ENCODE assay signal across 17 mouse cellular contexts in genomic region chr8:22226361-22226760, GRCm38 (mm10). TPM values are rescaled to one million over a fixed set of nuclear protein-coding genes. Genes with fewer than 3 reads are reported as not detected.
DNase-seq lines count a peak whose midpoint lies in the region; ATAC-seq and TF ChIP-seq lines count a peak whose summit lies in the region.
"Had no signal": no experiment of that assay in that cellular context is flagged by ENCODE, and none has a peak within 500 bp of the region (broad histone marks: within the 10 kb centered on the region; RNA-seq: fewer than 3 reads in every experiment).

No protein-coding gene starts in this region.

- TF ChIP-seq CTCF in heart, postnatal 0 days (IDR thresholded peaks at IDR 0.05; ENCODE audit: low read depth), result no peak
- TF ChIP-seq CTCF in intestine, postnatal 0 days (IDR thresholded peaks at IDR 0.05; ENCODE audit: low read depth), result no peak

- no peak overlapping the region for H3K9ac ChIP-seq in heart, postnatal 0 days (replicated peaks; ENCODE audit: low read depth, low read length)
- H3K9ac ChIP-seq in lung, embryonic 15.5 days, result no peak overlapping the region
- no peak overlapping the region for H3K9ac ChIP-seq in intestine, embryonic 14.5 days (ENCODE audit: low read length)
- no peak overlapping the region for H3K9ac ChIP-seq in intestine, postnatal 0 days (ENCODE audit: low read depth, low read length)
- no peak overlapping the region for H3K9ac ChIP-seq in forebrain, embryonic 11.5 days (ENCODE audit: low read length)
- H3K9ac ChIP-seq: liver, embryonic 12.5 days had no signal

- no peak for ATAC-seq in heart, postnatal 0 days (ENCODE audit: insufficient read depth, low read depth)
- no peak for ATAC-seq in lung, embryonic 15.5 days (ENCODE audit: borderline replicate concordance, extremely low read depth, low FRiP score, low TSS enrichment)
- peak; percentile 48; the same call in 1 of the 2 replicates for ATAC-seq in intestine, embryonic 14.5 days (replicated peaks; ENCODE audit: low FRiP score, low TSS enrichment, low read depth)
- ATAC-seq in intestine, postnatal 0 days, result 0 out of 2 replicates have a peak, but pooled peaks have one; percentile 33
- ATAC-seq in forebrain, embryonic 11.5 days (replicated peaks; ENCODE audit: low FRiP score), result no peak; the same call in 1 of the 2 replicates

- H3K9me3 ChIP-seq in heart, postnatal 0 days (replicated peaks; ENCODE audit: control insufficient read depth, low read length), result no peaks in the 10 kb centered on the region
- H3K9me3 ChIP-seq in lung, embryonic 15.5 days, result no peaks in the 10 kb centered on the region
- H3K9me3 ChIP-seq in intestine, embryonic 14.5 days (ENCODE audit: control insufficient read depth, low read length), result 0 out of 2 replicates have a peak, but pooled peaks cover 2% of the 10 kb centered on the region
- H3K9me3 ChIP-seq in intestine, postnatal 0 days (ENCODE audit: control insufficient read depth), result no peaks in the 10 kb centered on the region
- no peaks in the 10 kb centered on the region for H3K9me3 ChIP-seq in forebrain, embryonic 11.5 days (ENCODE audit: control insufficient read depth, low read length)
- H3K9me3 ChIP-seq: embryonic facial prominence, embryonic 12.5 days; hindbrain, embryonic 13.5 days; liver, embryonic 12.5 days had no signal

- no peaks in the 10 kb centered on the region for H3K4me1 ChIP-seq in heart, postnatal 0 days (ENCODE audit: control insufficient read depth, insufficient read depth)
- peaks cover 7% of the 10 kb centered on the region; the same call in 1 of the 2 replicates for H3K4me1 ChIP-seq in lung, embryonic 15.5 days
- no peaks in the 10 kb centered on the region; the same call in 1 of the 2 replicates for H3K4me1 ChIP-seq in intestine, embryonic 14.5 days (replicated peaks; ENCODE audit: control insufficient read depth, insufficient read depth, low read length)
- H3K4me1 ChIP-seq in intestine, postnatal 0 days (replicated peaks; ENCODE audit: control insufficient read depth, insufficient read depth, low read length), result 0 out of 2 replicates have a peak, but pooled peaks cover 4% of the 10 kb centered on the region
- H3K4me1 ChIP-seq in forebrain, embryonic 11.5 days (replicated peaks; ENCODE audit: control insufficient read depth, insufficient read depth, low read length), result 0 out of 2 replicates have a peak, but pooled peaks cover 2% of the 10 kb centered on the region
- H3K4me1 ChIP-seq: embryonic facial prominence, embryonic 12.5 days had no signal

- peak overlapping the region; percentile 58 for H3K27ac ChIP-seq in heart, postnatal 0 days (ENCODE audit: low read depth)
- no peak overlapping the region for H3K27ac ChIP-seq in lung, embryonic 15.5 days
- H3K27ac ChIP-seq in intestine, embryonic 14.5 days (ENCODE audit: low read depth), result no peak overlapping the region
- no peak overlapping the region for H3K27ac ChIP-seq in intestine, postnatal 0 days (ENCODE audit: low read depth, low read length)
- H3K27ac ChIP-seq in forebrain, embryonic 11.5 days (ENCODE audit: low read depth, low read length), result no peak overlapping the region
- H3K27ac ChIP-seq: embryonic facial prominence, embryonic 12.5 days; hindbrain, embryonic 13.5 days; liver, embryonic 12.5 days had no signal

- WGBS in heart, postnatal 0 days, result 47% methylated on average over 8 of the region's 8 CpGs
- WGBS in lung, embryonic 15.5 days, result 45% methylated on average over 8 of the region's 8 CpGs
- 61% methylated on average over 8 of the region's 8 CpGs for WGBS in intestine, embryonic 14.5 days
- 45% methylated on average over 8 of the region's 8 CpGs for WGBS in intestine, postnatal 0 days
- WGBS in forebrain, embryonic 11.5 days, result 65% methylated on average over 8 of the region's 8 CpGs

- no peak for DNase-seq in heart, postnatal 0 days (ENCODE audit: low spot score)
- no peak for DNase-seq in heart, adult 8-10 months (ENCODE audit: low spot score)
- no peak for DNase-seq in lung, postnatal 10 days
- peak; percentile 54 for DNase-seq in intestine, embryonic 14.5 days (ENCODE audit: low spot score)
- no peak for DNase-seq in forebrain, embryonic 11.5 days (ENCODE audit: low spot score)
- no peak for DNase-seq in MN1 (ENCODE audit: low spot score)

- peak overlapping the region; percentile 72 for H3K4me2 ChIP-seq in heart, postnatal 0 days (ENCODE audit: low read depth, low read length)
- H3K4me2 ChIP-seq in lung, embryonic 15.5 days, result peak overlapping the region; percentile 91
- peak overlapping the region; percentile 89 for H3K4me2 ChIP-seq in intestine, embryonic 14.5 days (ENCODE audit: low read length)
- H3K4me2 ChIP-seq in intestine, postnatal 0 days (replicated peaks; ENCODE audit: low read depth), result peak overlapping the region; percentile 95; the same call in 1 of the 2 replicates
- no peak overlapping the region for H3K4me2 ChIP-seq in forebrain, embryonic 11.5 days (ENCODE audit: low read depth, low read length, severe bottlenecking)

- 0 out of 2 replicates have a peak, but pooled peaks cover 7% of the 10 kb centered on the region for H3K27me3 ChIP-seq in heart, postnatal 0 days (ENCODE audit: control insufficient read depth, insufficient read depth, low read length)
- H3K27me3 ChIP-seq in lung, embryonic 15.5 days, result no peaks in the 10 kb centered on the region
- no peaks in the 10 kb centered on the region for H3K27me3 ChIP-seq in intestine, embryonic 14.5 days (replicated peaks; ENCODE audit: control insufficient read depth, insufficient read depth, low read length)
- no peaks in the 10 kb centered on the region for H3K27me3 ChIP-seq in intestine, postnatal 0 days (replicated peaks; ENCODE audit: control insufficient read depth, insufficient read depth, low read length)
- H3K27me3 ChIP-seq in forebrain, embryonic 11.5 days (ENCODE audit: control insufficient read depth, insufficient read depth, low read length), result 0 out of 2 replicates have a peak, but pooled peaks cover 2% of the 10 kb centered on the region
- H3K27me3 ChIP-seq: CH12.LX, Patski had no signal

- peaks cover 5% of the 10 kb centered on the region; the same call in 1 of the 2 replicates for H3K36me3 ChIP-seq in heart, postnatal 0 days (replicated peaks; ENCODE audit: control insufficient read depth, insufficient read depth, low read length)
- peaks cover 13% of the 10 kb centered on the region; the same call in 1 of the 2 replicates for H3K36me3 ChIP-seq in lung, embryonic 15.5 days
- H3K36me3 ChIP-seq in intestine, embryonic 14.5 days (ENCODE audit: control insufficient read depth, insufficient read depth, low read length), result peaks cover 12% of the 10 kb centered on the region; the same call in 1 of the 2 replicates
- H3K36me3 ChIP-seq in intestine, postnatal 0 days (ENCODE audit: control insufficient read depth, insufficient read depth), result no peaks in the 10 kb centered on the region; the same call in 1 of the 2 replicates
- no peaks in the 10 kb centered on the region for H3K36me3 ChIP-seq in forebrain, embryonic 11.5 days (ENCODE audit: control insufficient read depth, insufficient read depth, low read length)

- H3K4me3 ChIP-seq in heart, postnatal 0 days (ENCODE audit: low read depth, low read length), result no peak overlapping the region
- H3K4me3 ChIP-seq in lung, embryonic 15.5 days, result no peak overlapping the region
- no peak overlapping the region for H3K4me3 ChIP-seq in intestine, embryonic 14.5 days (ENCODE audit: low read depth, low read length)
- 0 out of 2 replicates have a peak overlapping the region, but pooled peaks have one; percentile 49 for H3K4me3 ChIP-seq in intestine, postnatal 0 days (ENCODE audit: low read depth, low read length)
- no peak overlapping the region for H3K4me3 ChIP-seq in forebrain, embryonic 11.5 days (ENCODE audit: low read depth, low read length)

- TF ChIP-seq EP300 in heart, postnatal 0 days (IDR thresholded peaks at IDR 0.05; ENCODE audit: low read depth), result no peak

RNA-seq across cellular contexts. Expression of gene Thsd1, which starts 0.8 kb away (rescaled TPM):
- 7.1 and 8.0 TPM in 2 replicates for total RNA-seq in heart, postnatal 0 days (2014; rRNA removed; ENCODE audit: low replicate concordance)
- polyA plus RNA-seq in heart, postnatal 0 days (2015; fragmentation: Nextera tagmentation; extraction: Ambion mirVana), result 9.4 and 10.1 TPM in 2 replicates
- total RNA-seq in heart, adult 8-10 months (2022), result 1 to 10 TPM; 3.8 to 4.5 (median 4.3) TPM
- 30.8 and 31.2 TPM in 2 replicates for polyA plus RNA-seq in lung, embryonic 15.5 days (2015; fragmentation: Nextera tagmentation; extraction: Ambion mirVana)
- 9.1 TPM in 2 replicates for polyA plus RNA-seq in intestine, embryonic 14.5 days (2014; fragmentation: Nextera tagmentation; extraction: Ambion mirVana)
- polyA plus RNA-seq in intestine, postnatal 0 days (2015; fragmentation: Nextera tagmentation; extraction: Ambion mirVana), result 2.6 and 3.1 TPM in 2 replicates
- 8.3 and 10.1 TPM in 2 replicates for polyA plus RNA-seq in forebrain, embryonic 11.5 days (2014; fragmentation: Nextera tagmentation; extraction: Ambion mirVana)

RNA-seq across cellular contexts. Expression of gene Vps36, which starts 33.8 kb away (rescaled TPM):
- 14.0 and 18.1 TPM in 2 replicates for total RNA-seq in heart, postnatal 0 days (2014; rRNA removed; ENCODE audit: low replicate concordance)
- 19.5 and 20.9 TPM in 2 replicates for polyA plus RNA-seq in heart, postnatal 0 days (2015; fragmentation: Nextera tagmentation; extraction: Ambion mirVana)
- total RNA-seq in heart, adult 8-10 months (2022), result 10 to 100 TPM; 20.1 to 22.2 (median 21.0) TPM
- polyA plus RNA-seq in lung, embryonic 15.5 days (2015; fragmentation: Nextera tagmentation; extraction: Ambion mirVana), result 43.9 and 47.6 TPM in 2 replicates
- 41.3 and 47.6 TPM in 2 replicates for polyA plus RNA-seq in intestine, embryonic 14.5 days (2014; fragmentation: Nextera tagmentation; extraction: Ambion mirVana)
- 21.7 and 24.0 TPM in 2 replicates for polyA plus RNA-seq in intestine, postnatal 0 days (2015; fragmentation: Nextera tagmentation; extraction: Ambion mirVana)
- polyA plus RNA-seq in forebrain, embryonic 11.5 days (2014; fragmentation: Nextera tagmentation; extraction: Ambion mirVana), result 45.5 and 45.9 TPM in 2 replicates

RNA-seq across cellular contexts. Expression of gene Ckap2, which starts 40.7 kb away (rescaled TPM):
- 24.9 and 30.0 TPM in 2 replicates for total RNA-seq in heart, postnatal 0 days (2014; rRNA removed; ENCODE audit: low replicate concordance)
- polyA plus RNA-seq in heart, postnatal 0 days (2015; fragmentation: Nextera tagmentation; extraction: Ambion mirVana), result 14.3 and 15.0 TPM in 2 replicates
- 1 to 10 TPM in 1 of 4 experiments, under 1 TPM in 3; 0.19 to 1.6 (median 0.38) TPM for total RNA-seq in heart, adult 8-10 months (2022)
- 51.8 and 56.0 TPM in 2 replicates for polyA plus RNA-seq in lung, embryonic 15.5 days (2015; fragmentation: Nextera tagmentation; extraction: Ambion mirVana)
- polyA plus RNA-seq in intestine, embryonic 14.5 days (2014; fragmentation: Nextera tagmentation; extraction: Ambion mirVana), result 50.9 and 54.9 TPM in 2 replicates
- polyA plus RNA-seq in intestine, postnatal 0 days (2015; fragmentation: Nextera tagmentation; extraction: Ambion mirVana), result 12.0 and 12.9 TPM in 2 replicates
- 76.9 and 82.7 TPM in 2 replicates for polyA plus RNA-seq in forebrain, embryonic 11.5 days (2014; fragmentation: Nextera tagmentation; extraction: Ambion mirVana)

RNA-seq across cellular contexts. Expression of gene Tpte, which starts 56.9 kb away (rescaled TPM):
- total RNA-seq in heart, postnatal 0 days (2014; rRNA removed; ENCODE audit: low replicate concordance), result not detected in 2 replicates
- not detected in 2 replicates for polyA plus RNA-seq in heart, postnatal 0 days (2015; fragmentation: Nextera tagmentation; extraction: Ambion mirVana)
- total RNA-seq in heart, adult 8-10 months (2022), result not detected
- polyA plus RNA-seq in lung, embryonic 15.5 days (2015; fragmentation: Nextera tagmentation; extraction: Ambion mirVana), result not detected in 2 replicates
- polyA plus RNA-seq in intestine, embryonic 14.5 days (2014; fragmentation: Nextera tagmentation; extraction: Ambion mirVana), result not detected in 2 replicates
- 0.04 and 0.05 TPM in 2 replicates for polyA plus RNA-seq in intestine, postnatal 0 days (2015; fragmentation: Nextera tagmentation; extraction: Ambion mirVana)
- polyA plus RNA-seq in forebrain, embryonic 11.5 days (2014; fragmentation: Nextera tagmentation; extraction: Ambion mirVana), result not detected in 2 replicates
- total RNA-seq: adrenal gland, postnatal 10 days; CH12.LX; gastrocnemius, adult 8-10 months had no signal
- polyA plus RNA-seq: embryonic facial prominence, embryonic 12.5 days; forebrain, embryonic 14.5 days; hindbrain, embryonic 13.5 days; liver, embryonic 12.5 days; midbrain, embryonic 11.5 days; Patski had no signal

Comparison
In these comparisons a context has a peak if more than half of its experiments do, and no peak if none do; other contexts are left out.
1. ATAC-seq: peak in intestine, embryonic 14.5 days (single experiment) and intestine, postnatal 0 days (single experiment); none in heart, postnatal 0 days (single experiment), lung, embryonic 15.5 days (single experiment) and forebrain, embryonic 11.5 days (single experiment).